Mouse (Mus musculus) embryonic fibroblast, embryonic 13.5 days (primary cell): Measurements from ENCODE around the gene Gnptab.

Experiments
- CTCF ChIP-seq: IDR thresholded peaks from 2 replicates; pipeline ENCODE4 v1.5.1; 2011; ENCODE audit warnings: mild to moderate bottlenecking, control low read depth, low read length, moderate library complexity, borderline replicate concordance; ENCODE audit not compliant: insufficient read depth
- POLR2A ChIP-seq: IDR thresholded peaks from 2 replicates; pipeline ENCODE4 v1.6.1; 2011; ENCODE audit warnings: low read depth, mild to moderate bottlenecking, control low read depth, low read length, moderate library complexity

DNA sequence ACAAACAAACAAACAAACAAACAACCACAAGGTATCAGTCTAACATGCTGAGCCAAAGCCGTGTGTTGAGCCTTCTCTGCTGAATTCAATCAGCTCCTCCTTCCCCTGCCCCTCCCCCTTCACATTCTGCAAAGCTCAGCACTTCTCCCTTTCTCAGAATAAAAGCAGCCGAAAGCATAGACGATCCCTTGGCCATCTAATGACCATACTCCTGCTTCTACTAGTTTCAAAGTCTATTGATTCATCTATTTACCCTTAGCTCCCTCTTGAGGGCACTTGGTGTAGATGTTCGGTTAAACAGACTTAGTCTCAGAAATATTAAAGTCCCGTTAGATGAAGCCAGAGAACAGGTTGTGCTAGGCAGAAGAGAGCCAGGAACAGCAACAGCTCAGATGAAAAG lies 48.2 kb upstream of the Gnptab start:
- TF ChIP-seq CTCF = no peak
- TF ChIP-seq POLR2A = no peak
